Comparison of ENCODE assay signal across 9 mouse cellular contexts in genomic region chr14:25468891-25469529, GRCm38 (mm10). TPM values are rescaled to one million over a fixed set of nuclear protein-coding genes. Genes with fewer than 3 reads are reported as not detected.
DNase-seq lines count a peak whose midpoint lies in the region; ATAC-seq and TF ChIP-seq lines count a peak whose summit lies in the region.
"Had no signal": no experiment of that assay in that cellular context is flagged by ENCODE, and none has a peak within 500 bp of the region (broad histone marks: within the 10 kb centered on the region; RNA-seq: fewer than 3 reads in every experiment).

No protein-coding gene starts in this region.

- no peak overlapping the region for H3K4me3 ChIP-seq in kidney, adult 2 months (ENCODE audit: insufficient read depth, low read depth, low read length)
- no peak overlapping the region for H3K4me3 ChIP-seq in spleen, adult 2 months (ENCODE audit: extremely low read depth, insufficient read depth, insufficient read length)
- H3K4me3 ChIP-seq in midbrain, postnatal 0 days (ENCODE audit: low read depth, low read length) = no peak overlapping the region

- ATAC-seq in midbrain, postnatal 0 days (ENCODE audit: low FRiP score) = no peak

- no peaks in the 10 kb centered on the region for H3K27me3 ChIP-seq in kidney, adult 2 months (replicated peaks; ENCODE audit: control insufficient read depth, insufficient read depth, low read length)
- no peaks in the 10 kb centered on the region for H3K27me3 ChIP-seq in spleen, adult 2 months (ENCODE audit: control insufficient read depth, insufficient read depth, low read length)
- H3K27me3 ChIP-seq in midbrain, postnatal 0 days (ENCODE audit: insufficient read depth, low read length) = no peaks in the 10 kb centered on the region

- peak overlapping the region; percentile 84 for H3K27ac ChIP-seq in kidney, adult 2 months (ENCODE audit: insufficient read depth, low read depth, low read length)
- H3K27ac ChIP-seq in spleen, adult 2 months (ENCODE audit: insufficient read depth, low read length) = 0 out of 2 replicates have a peak overlapping the region, but pooled peaks have one; percentile 11
- H3K27ac ChIP-seq in midbrain, postnatal 0 days (ENCODE audit: low read depth, low read length) = no peak overlapping the region

- whole genome bisulfite sequencing in kidney, adult 2 months = 44% methylated on average over 7 of the region's 7 CpGs
- 70% methylated on average over 7 of the region's 7 CpGs for WGBS in spleen, adult 2 months
- WGBS in midbrain, postnatal 0 days = 39% methylated on average over 7 of the region's 7 CpGs

- TF ChIP-seq POLR2A in kidney, adult 2 months (IDR thresholded peaks at IDR 0.05; ENCODE audit: low read depth, low read length) = no peak
- TF ChIP-seq POLR2A in spleen, adult 2 months (IDR thresholded peaks at IDR 0.05; ENCODE audit: low read depth, low read length) = no peak

- H3K4me2 ChIP-seq in midbrain, postnatal 0 days (ENCODE audit: low read depth, low read length, poor library complexity, severe bottlenecking) = no peak overlapping the region

- DNase-seq in adrenal gland, adult 2 months = peak; percentile 15
- no peak for DNase-seq in adrenal gland, postnatal 25 days
- no peak for DNase-seq in kidney, adult 2 months
- DNase-seq in kidney, postnatal 25 days = no peak
- no peak for DNase-seq in spleen, adult 2 months (ENCODE audit: low read depth in 1 of 2, low spot score in 2 of 2)
- DNase-seq in spleen, postnatal 10 days (ENCODE audit: low spot score in 2 of 2) = no peak
- no peak for DNase-seq in midbrain, postnatal 0 days (ENCODE audit: low spot score)
- no peak for DNase-seq in spleen, postnatal 14 days (ENCODE audit: low spot score in 2 of 2)
- DNase-seq: right cerebral cortex, adult 18-20 months had no signal

- peaks cover 96% of the 10 kb centered on the region for H3K4me1 ChIP-seq in kidney, adult 2 months (ENCODE audit: control insufficient read depth, insufficient read depth, low read length)
- H3K4me1 ChIP-seq in spleen, adult 2 months (ENCODE audit: control insufficient read depth, insufficient read depth, insufficient read length) = peaks cover 70% of the 10 kb centered on the region; the same call in 1 of the 2 replicates
- H3K4me1 ChIP-seq in midbrain, postnatal 0 days (ENCODE audit: insufficient read depth, low read length) = peaks cover 40% of the 10 kb centered on the region

- TF ChIP-seq CTCF in kidney, adult 2 months (conservative IDR thresholded peaks at IDR 0.05; ENCODE audit: insufficient read depth, insufficient read length, low read depth, low read length) = no peak; the same call in 1 of the 2 replicates
- TF ChIP-seq CTCF in spleen, adult 2 months (IDR thresholded peaks at IDR 0.05; ENCODE audit: extremely low read depth, insufficient read depth, insufficient read length, insufficient replicate concordance) = peak; percentile 37; the same call in 1 of the 2 replicates
- peak; percentile 44 for TF ChIP-seq CTCF in midbrain, postnatal 0 days (IDR thresholded peaks at IDR 0.05)

- no peaks in the 10 kb centered on the region for H3K36me3 ChIP-seq in kidney, adult 2 months (ENCODE audit: control insufficient read depth, insufficient read depth, low read length)
- H3K36me3 ChIP-seq in spleen, adult 2 months (ENCODE audit: control insufficient read depth, insufficient read depth, low read length) = no peaks in the 10 kb centered on the region
- 0 out of 2 replicates have a peak, but pooled peaks cover 2% of the 10 kb centered on the region for H3K36me3 ChIP-seq in midbrain, postnatal 0 days (ENCODE audit: insufficient read depth, low read length)

- no peak overlapping the region for H3K9ac ChIP-seq in midbrain, postnatal 0 days (replicated peaks; ENCODE audit: low read length, poor library complexity, severe bottlenecking)

- no peaks in the 10 kb centered on the region for H3K9me3 ChIP-seq in midbrain, postnatal 0 days (ENCODE audit: low read length)

RNA-seq across cellular contexts. Expression of gene Zmiz1, which starts 10.0 kb away (rescaled TPM):
- 100 to 1,000 TPM in 1 of 2 experiments, 10 to 100 TPM in 1; 90.8 to 142 TPM for total RNA-seq in adrenal gland, adult 2 months (2021)
- 72.7 and 95.8 TPM in 2 replicates for polyA plus RNA-seq in adrenal gland, adult 2 months (2012; rRNA removed)
- total RNA-seq in adrenal gland, postnatal 25 days (2021) = 125 and 153 TPM in 2 replicates
- 37.8 and 42.6 TPM in 2 replicates for polyA plus RNA-seq in kidney, adult 2 months (2012; rRNA removed)
- 48.1 and 48.5 TPM in 2 replicates for polyA plus RNA-seq in spleen, adult 2 months (2012; rRNA removed)
- total RNA-seq in midbrain, postnatal 0 days (2014; rRNA removed) = 130 and 134 TPM in 2 replicates
- polyA plus RNA-seq in midbrain, postnatal 0 days (2015; fragmentation: Nextera tagmentation; extraction: Ambion mirVana) = 44.0 and 51.7 TPM in 2 replicates
